Mouse (Mus musculus): Measurements from ENCODE around the gene Sept4. TPM values are rescaled to one million over a fixed set of nuclear protein-coding genes. Genes with fewer than 3 reads are reported as not detected.

The Sept4 gene
- total RNA-seq (2017), result 6.6 to 16.9 TPM (median 9.6 TPM) in 3 replicates

DNA sequence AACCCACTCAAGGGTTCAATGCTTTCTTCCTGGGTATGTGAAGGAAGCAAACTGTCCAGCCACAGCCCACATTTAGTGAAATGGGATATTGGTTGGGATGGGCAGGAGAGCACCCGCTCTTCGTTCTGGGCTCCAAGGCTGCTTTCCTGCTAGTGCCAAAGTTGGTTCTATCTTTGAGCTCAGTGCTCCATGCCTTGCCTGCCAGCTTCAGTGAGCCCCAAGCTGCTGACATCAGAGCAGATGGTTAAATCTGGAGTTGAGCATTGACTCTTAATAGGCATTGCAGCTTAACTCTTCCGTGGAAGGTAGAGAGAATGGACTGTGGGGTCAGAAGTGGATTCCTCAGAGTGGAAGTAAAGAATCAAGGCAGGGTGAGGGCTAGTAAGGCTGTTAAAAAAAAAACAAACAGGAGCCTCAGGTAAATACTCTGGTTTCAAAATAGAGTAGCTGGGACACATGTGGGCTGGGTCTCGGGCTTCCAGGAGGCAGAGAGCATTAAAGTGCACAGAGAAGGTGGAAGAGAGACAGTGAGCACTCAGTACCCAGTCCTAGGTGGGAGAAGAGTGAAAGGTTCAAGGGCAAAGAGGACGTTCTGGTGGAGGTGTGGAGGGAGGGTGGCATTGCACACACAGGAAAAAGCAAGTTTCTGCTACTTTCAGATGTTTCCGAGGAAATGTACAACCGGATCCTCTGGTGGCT is at the start of gene Sept4:
TSS of gene Sept4 (plus strand) at position 649 of the 699 bp plus-strand sequence.
- no peak for ATAC-seq (replicated peaks; ENCODE audit: insufficient number of reproducible peaks, low FRiP score, low TSS enrichment, poor library complexity, severe bottlenecking)

- ATAC-seq (replicated peaks; ENCODE audit: insufficient number of reproducible peaks, low FRiP score, low TSS enrichment, poor library complexity, severe bottlenecking), result peak; percentile 50; the same call in 1 of the 2 replicates
These were observed 49.4 kb upstream of the Sept4 start for GRCm38 (mm10) chr11:87519260-87519659.

DNA sequence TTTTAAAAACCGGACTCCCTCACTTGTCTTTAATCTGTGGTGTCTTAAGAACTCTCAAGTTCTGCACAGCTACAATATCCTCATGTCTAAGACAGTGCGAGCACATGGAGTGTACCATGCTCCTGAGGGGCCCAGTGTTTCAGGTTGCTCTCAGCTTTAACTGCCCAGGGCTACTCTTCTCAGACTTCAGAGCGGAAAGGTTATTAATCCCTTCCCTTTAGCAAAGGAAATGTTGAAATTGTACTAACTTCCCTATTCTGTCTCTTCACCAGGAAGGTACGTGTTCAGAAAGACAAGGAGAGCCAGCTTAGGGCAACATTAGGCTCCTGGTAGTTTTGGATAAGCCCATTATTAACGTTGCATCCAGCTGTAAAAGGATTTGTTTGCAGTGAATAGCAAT is 45.2 kb upstream of the Sept4 start:
- ATAC-seq (replicated peaks; ENCODE audit: insufficient number of reproducible peaks, low FRiP score, low TSS enrichment, poor library complexity, severe bottlenecking), result no peak; the same call in 1 of the 2 replicates

DNA sequence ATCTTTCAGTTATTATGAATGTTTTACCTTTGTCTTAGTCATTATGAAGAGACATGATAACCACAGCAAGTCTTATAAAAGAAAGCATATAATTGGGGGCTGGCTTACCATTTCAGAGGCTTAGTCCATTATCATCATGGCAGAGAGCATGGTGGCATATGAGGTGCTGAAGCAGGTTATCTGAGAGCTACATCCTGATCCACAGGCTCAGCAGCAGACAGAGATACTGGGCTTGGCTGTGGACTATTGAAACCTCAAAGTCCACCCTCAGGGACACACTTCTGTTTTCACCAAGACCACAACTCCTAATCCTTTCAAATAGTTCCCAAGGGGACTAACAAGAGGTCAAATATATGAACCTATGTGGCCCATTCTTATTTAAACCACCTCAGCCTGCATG is 44.7 kb upstream of the Sept4 start:
- ATAC-seq (replicated peaks; ENCODE audit: insufficient number of reproducible peaks, low FRiP score, low TSS enrichment, poor library complexity, severe bottlenecking), result no peak

DNA sequence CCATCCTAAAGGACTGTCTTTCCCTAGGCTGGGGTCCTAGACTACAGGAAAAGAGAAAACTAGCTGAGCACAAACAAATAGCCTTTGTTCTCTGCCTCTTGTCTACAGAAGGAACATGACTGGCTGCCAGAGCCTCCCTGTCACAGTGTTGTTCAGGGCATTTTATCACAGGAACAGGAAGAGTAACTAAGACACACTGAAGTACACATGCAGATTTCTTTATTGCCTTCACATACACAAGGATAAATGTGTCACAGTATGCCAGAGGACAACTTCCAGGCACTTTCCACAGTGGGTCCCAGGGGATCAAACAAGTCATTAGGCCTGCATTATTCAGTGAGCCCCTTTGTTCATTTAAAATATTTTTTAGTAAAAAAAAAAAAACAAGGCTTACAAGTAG is 43.9 kb upstream of the Sept4 start:
- no peak for ATAC-seq (replicated peaks; ENCODE audit: insufficient number of reproducible peaks, low FRiP score, low TSS enrichment, poor library complexity, severe bottlenecking)

DNA sequence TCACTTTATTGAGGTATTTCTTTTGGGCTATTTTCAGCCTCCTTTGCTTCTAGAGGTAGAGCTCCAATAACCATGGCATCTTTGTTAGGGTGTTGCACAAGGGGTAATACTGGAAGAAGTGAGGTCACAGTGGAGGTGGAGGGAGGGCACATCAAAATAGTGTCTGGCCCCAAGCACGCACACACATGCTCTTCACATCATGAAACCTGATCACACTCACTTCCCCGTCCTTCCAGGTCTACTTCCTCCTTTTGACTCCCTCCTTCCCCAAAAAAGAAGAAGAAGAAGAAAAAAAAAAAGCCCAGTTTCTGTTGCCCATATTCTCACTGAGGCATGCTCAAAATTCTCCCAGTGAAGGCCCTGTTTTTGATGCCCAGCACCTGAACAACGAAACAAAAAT is 41.3 kb upstream of the Sept4 start:
- ATAC-seq (replicated peaks; ENCODE audit: insufficient number of reproducible peaks, low FRiP score, low TSS enrichment, poor library complexity, severe bottlenecking), result peak; percentile 92

- 0 out of 2 replicates have a peak, but pooled peaks have one; percentile 51 for ATAC-seq (replicated peaks; ENCODE audit: insufficient number of reproducible peaks, low FRiP score, low TSS enrichment, poor library complexity, severe bottlenecking)
These were observed 40.7 kb upstream of the Sept4 start for GRCm38 (mm10) chr11:87527990-87528389.

- no peak for ATAC-seq (replicated peaks; ENCODE audit: insufficient number of reproducible peaks, low FRiP score, low TSS enrichment, poor library complexity, severe bottlenecking)
These were observed 37.0 kb upstream of the Sept4 start for GRCm38 (mm10) chr11:87531695-87532094.

- ATAC-seq (replicated peaks; ENCODE audit: insufficient number of reproducible peaks, low FRiP score, low TSS enrichment, poor library complexity, severe bottlenecking), result no peak
These were observed 26.4 kb upstream of the Sept4 start for GRCm38 (mm10) chr11:87542285-87542684.

DNA sequence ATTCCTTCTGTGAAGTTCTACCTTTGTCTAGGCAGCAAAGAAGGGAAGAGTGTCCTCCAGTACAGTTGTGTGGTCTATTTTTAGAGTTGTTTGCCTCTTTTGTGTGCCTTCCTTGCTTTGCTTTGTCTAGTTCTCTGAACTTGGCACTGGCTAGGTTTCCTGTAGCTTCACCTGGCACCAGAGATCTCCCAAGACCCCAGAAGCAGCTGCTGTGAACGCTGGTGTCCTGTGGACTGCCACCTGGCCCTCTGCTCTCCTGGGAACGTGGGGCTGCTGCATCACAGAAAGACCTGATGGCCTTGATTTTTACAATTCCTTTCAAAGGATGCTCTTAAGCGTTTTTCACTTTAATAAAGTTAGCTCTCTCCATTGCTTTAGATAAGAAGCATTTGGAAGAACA is 25.8 kb upstream of the Sept4 start:
- ATAC-seq (replicated peaks; ENCODE audit: insufficient number of reproducible peaks, low FRiP score, low TSS enrichment, poor library complexity, severe bottlenecking), result no peak

DNA sequence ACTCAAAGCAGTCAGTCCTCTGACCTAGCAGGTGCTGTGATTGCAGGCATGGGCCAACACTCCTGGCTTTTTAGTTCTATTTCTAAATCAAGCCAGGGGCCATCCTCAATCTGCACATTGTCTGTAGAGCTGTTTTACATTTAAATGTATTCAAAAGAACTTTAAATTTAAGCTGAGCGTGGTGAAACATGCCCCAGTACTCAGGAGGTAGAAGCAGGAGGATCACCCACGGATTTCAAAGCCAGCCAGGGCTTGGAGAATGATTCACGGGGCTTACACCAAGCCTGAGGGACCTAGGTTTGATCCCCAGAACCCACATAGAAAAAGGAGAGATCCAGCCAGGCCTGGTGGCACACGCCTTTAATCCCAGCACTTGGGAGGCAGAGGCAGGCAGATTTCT is 15.4 kb upstream of the Sept4 start:
- no peak for ATAC-seq (replicated peaks; ENCODE audit: insufficient number of reproducible peaks, low FRiP score, low TSS enrichment, poor library complexity, severe bottlenecking)

DNA sequence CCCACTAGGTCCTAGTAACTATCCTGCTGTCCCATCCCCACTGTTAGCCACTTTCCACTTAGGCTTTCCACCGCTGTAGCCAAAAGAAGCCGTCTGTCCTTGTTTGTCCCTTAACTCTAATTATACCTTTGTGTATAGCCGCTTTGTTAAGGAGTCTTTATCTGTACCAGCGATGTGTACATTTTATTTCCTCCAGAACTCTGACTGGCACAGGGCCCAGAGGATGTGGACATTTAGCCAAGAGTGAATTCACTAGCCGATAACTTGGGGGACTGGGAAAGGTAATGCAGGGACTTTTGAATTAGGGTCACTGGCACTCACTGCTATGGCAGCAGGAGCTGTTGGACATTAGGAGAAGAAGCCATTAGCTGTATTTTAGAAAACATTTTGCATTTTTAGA is 14.3 kb upstream of the Sept4 start:
- ATAC-seq (replicated peaks; ENCODE audit: insufficient number of reproducible peaks, low FRiP score, low TSS enrichment, poor library complexity, severe bottlenecking), result no peak

DNA sequence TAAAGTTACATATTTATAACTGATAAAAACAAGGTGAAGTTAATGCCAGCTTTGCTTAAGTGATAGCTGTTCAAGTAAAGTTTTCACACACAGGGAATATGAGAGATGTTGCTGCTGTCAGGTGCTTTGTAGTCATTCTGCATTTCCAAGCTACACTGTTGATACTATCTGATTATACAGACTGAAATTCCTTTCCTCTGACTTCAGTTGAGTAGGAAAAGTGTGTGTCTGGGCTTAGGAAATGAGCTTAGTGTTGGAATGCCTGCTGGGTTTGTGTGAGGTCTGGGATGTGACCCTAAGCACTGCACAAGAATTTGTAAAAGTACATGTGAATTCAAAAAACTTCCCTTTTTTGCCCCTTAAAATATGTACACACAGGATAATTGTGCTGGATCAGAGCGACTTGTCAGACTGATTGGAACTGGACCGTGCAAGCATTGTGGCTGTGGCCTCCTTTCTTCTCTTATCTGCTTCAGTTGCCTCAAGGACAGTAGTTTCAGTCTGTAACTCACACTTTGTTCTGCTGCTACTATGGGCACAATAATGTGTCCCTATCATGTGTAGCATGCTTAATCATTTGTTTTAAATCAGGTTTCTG is 13.5 kb upstream of the Sept4 start:
- no peak for ATAC-seq (replicated peaks; ENCODE audit: insufficient number of reproducible peaks, low FRiP score, low TSS enrichment, poor library complexity, severe bottlenecking)

DNA sequence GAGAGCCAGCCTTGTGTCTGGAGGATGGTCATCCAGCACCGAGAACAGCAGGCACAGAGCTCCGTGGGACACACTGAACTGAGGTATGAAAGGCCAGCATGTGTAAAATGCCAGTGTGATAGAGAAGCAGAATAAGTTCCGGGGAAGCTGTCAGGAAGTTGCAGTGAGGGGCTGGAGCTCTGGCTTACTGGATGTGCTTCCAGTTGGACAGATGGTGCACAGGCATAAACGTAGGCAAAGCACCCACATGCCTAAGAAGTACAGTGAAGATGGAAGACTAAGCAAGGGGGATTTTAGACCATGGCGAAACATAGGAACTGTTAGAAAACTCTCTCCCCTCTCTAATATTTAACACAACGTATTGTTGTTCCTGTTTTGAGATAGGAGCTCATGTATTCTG is 7.5 kb upstream of the Sept4 start:
- ATAC-seq (replicated peaks; ENCODE audit: insufficient number of reproducible peaks, low FRiP score, low TSS enrichment, poor library complexity, severe bottlenecking), result no peak

DNA sequence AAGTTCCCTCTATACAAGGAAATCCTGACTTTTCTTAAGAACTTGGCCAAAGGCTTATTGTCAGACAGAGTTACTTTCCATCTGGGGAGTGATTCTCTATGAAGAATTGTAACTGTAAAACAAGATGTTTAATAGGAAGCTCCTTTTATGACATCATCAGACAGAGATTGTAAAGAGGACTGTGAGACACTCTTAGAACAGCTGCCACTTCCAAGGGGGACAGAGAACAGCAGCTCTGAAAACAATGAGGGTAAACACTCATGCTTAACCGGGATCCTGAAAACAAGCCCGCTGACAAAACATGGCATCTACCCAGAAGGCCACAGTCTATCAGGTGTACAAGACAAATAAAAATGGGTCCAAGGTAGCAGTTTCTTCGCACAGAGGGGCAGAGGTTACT is 2.2 kb upstream of the Sept4 start, which contains the start of gene Gm11492:
TSS of gene Gm11492 (plus strand) at position 153 of the 400 bp plus-strand sequence.
- no peak for ATAC-seq (replicated peaks; ENCODE audit: insufficient number of reproducible peaks, low FRiP score, low TSS enrichment, poor library complexity, severe bottlenecking)

DNA sequence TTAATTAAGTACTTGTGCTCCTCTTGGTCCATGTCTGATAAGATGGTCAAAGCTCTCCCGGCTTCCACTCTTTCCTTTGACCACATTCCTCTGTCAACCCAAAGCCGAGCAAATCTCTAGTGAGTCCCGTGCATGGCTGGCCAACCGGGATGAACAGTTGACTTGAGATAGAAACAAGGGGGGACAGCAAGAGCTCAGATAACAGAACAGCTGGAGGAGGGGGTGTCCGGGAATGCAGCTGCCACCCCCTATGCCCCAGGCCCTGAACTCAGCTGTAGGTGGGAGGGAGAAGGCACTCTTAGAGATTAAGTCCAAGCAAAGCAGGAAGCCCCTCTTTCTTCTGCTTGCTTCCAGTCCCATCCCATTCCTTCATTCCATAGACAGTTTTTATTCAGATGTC is 2.0 kb downstream of the Sept4 start:
- no peak for ATAC-seq (replicated peaks; ENCODE audit: insufficient number of reproducible peaks, low FRiP score, low TSS enrichment, poor library complexity, severe bottlenecking)

- ATAC-seq (replicated peaks; ENCODE audit: insufficient number of reproducible peaks, low FRiP score, low TSS enrichment, poor library complexity, severe bottlenecking), result no peak
These were observed 2.8 kb downstream of the Sept4 start for GRCm38 (mm10) chr11:87571361-87571950.

DNA sequence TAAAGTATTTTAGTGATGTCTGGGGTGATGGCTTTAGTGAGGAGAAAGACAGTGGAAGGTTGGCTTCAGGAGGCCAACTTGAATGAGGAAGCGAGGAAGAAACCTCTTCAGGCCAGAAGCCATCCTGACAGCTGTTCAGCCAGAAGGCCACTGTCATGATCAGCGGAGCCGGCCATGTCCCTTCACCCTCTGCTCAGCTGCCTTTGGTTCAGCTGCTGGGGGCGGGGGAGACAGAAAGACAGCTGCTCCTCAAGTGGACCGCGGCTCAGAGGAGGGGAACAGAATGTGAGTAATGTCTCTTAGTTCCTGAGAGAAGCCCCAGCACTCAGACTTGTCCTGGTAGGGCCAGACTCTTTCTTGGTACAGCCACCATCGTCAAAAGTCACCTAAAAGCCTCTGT is 5.0 kb downstream of the Sept4 start:
- no peak for ATAC-seq (replicated peaks; ENCODE audit: insufficient number of reproducible peaks, low FRiP score, low TSS enrichment, poor library complexity, severe bottlenecking)

- no peak for ATAC-seq (replicated peaks; ENCODE audit: insufficient number of reproducible peaks, low FRiP score, low TSS enrichment, poor library complexity, severe bottlenecking)
These were observed 5.9 kb downstream of the Sept4 start for GRCm38 (mm10) chr11:87574520-87575180.
